Mouse (Mus musculus) urinary bladder, postnatal 36 days (tissue): ENCODE measurements around the gene Larp1b.
"Not testable (repeated sequence)": the region's sequence is repeated elsewhere in the genome, so short reads cannot be mapped to it uniquely, and the experiment has no call there.

Source experiments
- DNase-seq, 2 experiments: peaks; one replicate each; pipeline ENCODE4 v3.0.0; 2022; ENCODE audit warnings: low spot score in 2 of 2, mixed read lengths in 1 of 2

The Larp1b gene

GRCm38 (mm10) chr3:40949170-40949902, at the start of gene Larp1b:
Larp1b (plus strand) TSS chr3:40949828.
- DNase-seq, result peak; percentile 100

- not testable (repeated sequence) for DNase-seq
These were observed 47.2 kb upstream of the Larp1b start, which contains the start of gene 1700034I23Rik for GRCm38 (mm10) chr3:40902443-40902842. 1700034I23Rik (minus strand) TSS chr3:40902543.

DNA sequence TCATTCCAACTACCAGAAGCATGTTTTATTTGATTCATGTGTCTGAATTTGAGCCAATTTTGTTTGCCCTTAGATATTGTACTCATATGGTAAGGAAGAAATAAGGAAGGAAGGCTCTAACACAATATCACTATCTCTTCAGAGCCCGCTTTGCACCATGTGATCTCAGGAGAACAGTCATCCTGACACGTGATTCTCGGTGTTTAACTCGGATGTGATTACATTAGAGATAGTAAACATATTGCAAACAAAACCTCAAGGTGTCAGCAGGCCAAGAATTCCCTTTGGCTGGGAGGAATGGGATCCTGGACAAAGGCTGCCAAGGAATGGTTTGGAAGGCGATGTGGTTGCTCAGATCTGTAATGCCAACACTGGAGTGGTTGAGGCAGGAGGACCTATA, 11.4 kb upstream of the Larp1b start:
- no peak for DNase-seq

- DNase-seq, result no peak
These were observed 11.0 kb upstream of the Larp1b start for GRCm38 (mm10) chr3:40938592-40938991.

- DNase-seq, result no peak
These were observed 10.6 kb upstream of the Larp1b start for GRCm38 (mm10) chr3:40939019-40939418.

GRCm38 (mm10) chr3:40949903-40950600, 424 bp downstream of the Larp1b start:
- DNase-seq, result peak in 1 of 2 experiments; percentile 42

DNA sequence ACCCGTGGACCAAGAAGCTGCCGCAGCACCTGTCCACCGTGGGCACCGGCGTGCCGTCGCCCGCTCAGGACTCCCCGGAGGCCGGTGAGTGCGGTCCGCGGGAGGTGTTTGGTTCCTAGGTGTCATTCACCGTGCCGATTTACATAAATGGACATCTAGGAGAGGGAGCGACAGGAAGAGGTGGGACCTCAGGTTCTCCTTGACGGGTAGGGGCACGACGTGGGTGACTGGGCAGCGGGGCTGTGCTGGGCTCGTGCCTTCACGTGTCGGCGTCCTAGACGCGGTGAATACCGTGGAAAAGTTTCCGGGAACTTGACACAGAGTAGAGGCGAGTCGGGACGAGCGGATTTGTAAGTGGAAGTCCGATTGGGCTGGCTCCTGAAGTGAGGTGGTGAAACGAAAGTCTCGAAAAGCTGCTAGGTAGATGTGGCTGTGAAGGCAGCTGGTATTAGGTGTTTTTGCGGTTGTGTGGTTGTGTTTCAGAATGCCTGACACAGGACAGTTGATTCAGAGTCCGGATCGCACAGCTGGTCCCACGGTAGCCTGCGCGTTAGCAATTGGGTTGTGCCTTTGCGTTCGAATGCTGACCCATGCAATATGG, 1.1 kb downstream of the Larp1b start:
- peak; percentile 52 to 56 for DNase-seq

DNA sequence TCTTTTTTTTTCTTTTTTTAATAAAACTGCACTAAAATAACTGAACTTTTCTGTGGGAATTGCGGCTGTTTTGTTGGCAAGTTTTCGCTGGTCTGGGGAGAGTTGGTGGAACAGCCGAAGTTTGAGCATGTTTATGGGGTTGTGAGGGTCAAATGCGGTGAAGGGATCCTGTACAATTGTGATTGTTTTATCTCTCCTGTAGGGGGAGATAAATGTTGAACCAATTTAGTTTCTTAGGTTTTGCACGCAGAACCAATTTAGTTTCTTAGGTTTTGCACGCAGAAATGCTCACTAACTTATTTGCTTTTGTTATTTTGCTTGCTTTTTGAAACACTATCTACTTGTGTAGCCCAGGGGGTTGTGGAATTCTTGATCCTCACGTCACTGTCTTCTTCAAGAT, 1.7 kb downstream of the Larp1b start:
- DNase-seq, result peak in 1 of 2 experiments; percentile 14

DNA sequence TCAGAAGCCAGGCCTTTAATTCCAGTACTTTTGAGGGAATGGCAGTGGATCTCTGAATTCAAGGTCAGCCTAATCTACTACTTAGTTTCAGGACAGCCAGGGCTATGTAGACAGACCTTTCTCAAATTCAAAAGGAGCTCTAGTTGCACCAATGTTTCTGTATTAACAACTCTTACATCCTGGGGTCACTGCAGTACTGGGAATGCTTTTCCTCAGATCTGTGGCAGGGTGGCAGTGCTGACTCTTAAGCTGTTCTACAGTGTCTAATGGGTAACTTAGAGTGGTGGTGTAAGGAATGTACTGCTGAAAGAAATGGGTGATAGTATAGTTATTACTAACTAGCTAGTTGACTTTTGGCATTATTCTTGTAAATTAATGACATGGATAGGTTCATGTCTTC, 3.0 kb downstream of the Larp1b start:
- DNase-seq, result no peak

- DNase-seq, result no peak
These were observed 5.2 kb downstream of the Larp1b start for GRCm38 (mm10) chr3:40954792-40955191.

GRCm38 (mm10) chr3:40958831-40959230, 9.2 kb downstream of the Larp1b start:
- no peak for DNase-seq

DNA sequence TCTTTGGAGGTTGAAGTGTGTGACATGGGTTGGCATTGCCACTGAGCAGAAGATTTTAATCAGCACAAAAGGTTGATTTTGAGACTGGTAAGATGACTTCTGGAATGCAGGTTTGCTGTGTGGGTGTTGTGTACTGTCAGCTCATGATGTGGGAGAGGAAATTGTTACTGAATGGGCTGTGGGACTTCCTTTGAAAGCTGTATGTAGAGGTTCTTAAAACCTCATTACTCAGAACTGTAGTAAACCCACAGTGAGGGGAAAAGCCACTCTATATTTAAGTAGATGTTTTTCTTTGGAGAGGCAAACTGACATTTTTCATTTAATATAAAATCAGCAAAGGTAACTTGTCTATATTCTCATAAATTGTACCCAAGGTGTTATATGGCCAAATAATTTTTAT, 31.1 kb downstream of the Larp1b start:
- no peak for DNase-seq

DNA sequence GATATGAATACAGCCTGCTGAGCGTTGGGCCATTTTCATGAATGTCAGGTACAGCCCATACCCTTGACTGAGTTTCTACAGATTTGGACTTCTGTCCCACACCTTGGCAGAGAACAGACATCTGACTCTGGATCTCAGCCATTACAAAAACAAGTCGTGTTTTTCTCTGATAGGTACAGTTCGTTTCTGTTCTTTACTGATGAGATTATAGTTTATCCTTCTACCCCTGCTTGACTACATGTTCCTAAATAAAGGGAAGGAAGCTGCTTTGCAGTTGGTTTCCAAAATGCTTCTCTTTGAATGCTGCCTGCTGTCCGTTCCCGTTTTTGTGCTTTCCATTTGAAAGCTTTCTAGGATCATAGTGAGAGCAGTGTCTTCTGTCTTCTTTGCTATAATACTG, 37.9 kb downstream of the Larp1b start:
- DNase-seq, result no peak

DNA sequence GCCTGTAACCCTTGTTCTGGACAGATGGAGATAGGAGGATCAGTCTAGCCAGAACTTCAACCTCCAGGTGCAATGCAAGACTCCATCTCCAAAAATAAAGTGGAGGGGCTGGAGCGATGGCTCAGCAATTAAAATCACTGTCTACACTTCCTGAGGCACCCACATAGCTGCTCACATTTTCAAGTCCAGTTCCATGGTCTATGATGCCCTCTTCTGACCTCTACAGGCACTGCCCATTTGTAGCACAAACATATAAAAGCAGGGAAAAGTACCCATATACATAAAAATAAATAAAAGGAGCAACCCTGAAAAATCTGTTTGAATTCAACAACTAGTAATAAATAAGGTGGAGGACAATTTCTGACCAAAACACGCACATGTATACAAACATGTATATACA, 39.1 kb downstream of the Larp1b start:
- DNase-seq, result no peak

DNA sequence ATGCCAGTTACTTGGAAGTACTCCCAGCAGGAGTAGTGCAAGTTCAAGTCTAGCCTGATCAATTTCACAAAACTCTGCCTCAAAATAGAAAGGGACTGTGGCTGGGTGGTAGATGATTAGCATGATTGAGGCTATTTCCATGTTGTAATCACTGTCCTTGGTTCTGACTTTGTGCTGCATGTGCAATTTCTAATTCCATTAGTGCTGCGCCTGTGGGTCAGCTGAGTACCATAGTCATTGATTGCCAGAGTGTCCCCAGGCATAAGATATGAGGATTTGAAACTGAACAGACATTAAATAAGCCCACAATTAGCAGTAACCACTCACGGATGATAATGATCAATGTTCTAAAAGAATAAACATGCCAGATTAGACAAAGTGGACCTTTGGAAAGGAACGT, 41.9 kb downstream of the Larp1b start:
- DNase-seq, result no peak

GRCm38 (mm10) chr3:40995161-40995560, 45.5 kb downstream of the Larp1b start:
- peak in 1 of 2 experiments; percentile 5 for DNase-seq

GRCm38 (mm10) chr3:41009315-41009714, 59.7 kb downstream of the Larp1b start:
- DNase-seq, result no peak

DNA sequence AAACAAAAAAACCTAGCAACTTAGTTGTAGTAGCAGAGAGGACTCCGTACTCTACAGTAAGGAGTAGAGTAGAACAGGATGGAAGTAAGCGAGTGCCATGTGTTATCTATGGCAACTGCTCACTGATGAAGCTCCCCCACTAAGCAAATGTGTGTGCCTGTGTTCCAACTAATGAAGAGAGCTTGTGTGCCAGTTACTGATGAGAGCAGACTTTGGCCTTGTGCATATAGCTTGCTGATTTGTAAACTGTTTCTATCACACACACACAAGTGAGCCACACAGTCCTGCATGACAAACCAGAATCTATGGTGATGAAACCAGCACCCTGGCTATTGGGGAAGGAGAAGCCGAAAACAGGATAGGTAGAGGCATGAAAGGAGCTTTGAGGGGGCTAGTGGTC, 60.4 kb downstream of the Larp1b start:
- no peak for DNase-seq

DNA sequence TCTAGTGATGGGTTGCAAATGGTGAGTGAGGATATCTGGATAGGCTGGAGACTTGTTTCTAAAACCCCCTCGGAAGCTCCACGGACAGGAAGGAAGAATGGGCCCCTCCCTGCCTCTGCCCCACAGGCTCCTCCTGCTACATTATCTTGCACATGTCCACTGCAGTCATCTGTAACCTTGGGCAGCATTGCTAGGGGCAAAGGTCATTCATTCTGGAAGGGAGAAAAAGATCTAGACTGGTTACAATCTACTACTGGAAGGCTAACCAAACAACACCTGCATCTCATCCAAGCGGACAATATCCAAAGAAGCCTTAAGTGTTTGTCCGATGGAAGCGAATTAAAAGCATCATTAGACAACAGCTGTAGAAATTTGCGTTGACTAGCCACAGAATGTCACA, 61.1 kb downstream of the Larp1b start:
- no peak for DNase-seq

- DNase-seq, result no peak
These were observed 62.8 kb downstream of the Larp1b start for GRCm38 (mm10) chr3:41012451-41012850.

DNA sequence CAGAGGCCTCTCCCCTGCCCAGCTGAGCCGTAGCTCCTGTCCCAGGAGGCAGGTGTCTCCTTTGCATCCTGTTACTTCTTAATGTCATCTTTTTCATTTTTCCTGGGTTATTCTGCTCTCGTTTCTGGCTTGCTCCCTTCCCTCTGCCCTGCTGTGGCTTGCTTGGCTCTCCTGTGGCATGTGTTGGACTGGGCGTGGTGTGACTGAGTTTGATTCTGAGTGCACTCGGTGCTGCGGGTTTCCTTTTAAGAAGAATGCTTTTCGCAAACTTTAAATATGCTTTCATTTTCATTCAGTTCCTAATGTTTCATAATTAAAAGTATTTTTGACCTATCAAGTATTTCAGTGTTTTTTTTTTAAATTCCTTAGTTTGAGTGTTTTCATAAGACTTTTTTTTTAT, 65.3 kb downstream of the Larp1b start:
- DNase-seq, result no peak

GRCm38 (mm10) chr3:41018022-41018608, 68.5 kb downstream of the Larp1b start:
- no peak for DNase-seq
